Mouse (Mus musculus): Measurements from ENCODE around the gene Aamdc. TPM values are rescaled to one million over a fixed set of nuclear protein-coding genes. Genes with fewer than 3 reads are reported as not detected.
A peak's percentile ranks its signal among the peaks of the same experiment; 100 is the strongest.

Gene Aamdc
- total RNA-seq, 2 experiments from 2014 or later, result 60.7 to 61.9 TPM

DNA sequence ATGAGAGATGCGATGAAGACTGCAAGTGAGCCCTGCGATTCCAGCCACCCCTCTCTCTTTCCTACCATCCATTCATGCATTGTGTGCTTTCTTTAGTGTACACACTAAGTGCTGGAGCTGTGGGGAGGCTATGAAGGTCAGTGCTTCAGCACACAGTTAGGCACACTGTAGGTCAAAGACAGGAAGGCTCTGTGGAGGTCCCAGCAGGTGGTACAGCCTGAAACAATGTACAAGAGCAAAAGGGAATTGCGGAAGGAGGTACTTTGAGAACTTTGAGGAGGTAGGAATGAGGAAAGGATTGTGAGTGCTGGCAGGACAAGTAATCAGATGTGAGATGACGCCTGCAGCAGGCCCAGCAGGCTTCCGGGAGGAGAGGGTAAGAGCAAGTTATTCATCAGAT, 43.8 kb downstream of the Aamdc start:
- no peak for DNase-seq (ENCODE audit: low spot score)
- intact Hi-C loops (cut with DNase I), result no loop called here

DNA sequence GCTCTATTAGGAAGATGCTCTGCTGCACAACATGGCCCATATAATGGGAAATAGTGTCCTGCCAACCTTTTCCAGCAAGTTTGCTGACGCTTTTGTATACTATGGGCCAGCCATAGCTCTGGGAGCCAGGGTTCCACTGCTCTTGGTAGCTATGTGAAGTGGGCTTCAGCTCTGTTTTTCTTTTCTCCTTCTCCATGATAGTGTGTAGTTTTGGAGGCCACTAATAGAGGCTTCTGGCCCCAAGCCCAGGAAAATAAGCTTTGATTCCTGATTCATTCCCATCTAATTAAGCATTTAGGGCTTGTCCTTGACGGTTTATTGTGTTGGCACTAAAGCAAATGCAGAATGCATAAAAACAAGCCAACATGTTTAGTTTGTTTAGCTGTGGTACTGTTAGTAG, 59.4 kb downstream of the Aamdc start:
- DNase-seq (ENCODE audit: low spot score), result no peak
- intact Hi-C loops (cut with DNase I), result no loop called here

DNA sequence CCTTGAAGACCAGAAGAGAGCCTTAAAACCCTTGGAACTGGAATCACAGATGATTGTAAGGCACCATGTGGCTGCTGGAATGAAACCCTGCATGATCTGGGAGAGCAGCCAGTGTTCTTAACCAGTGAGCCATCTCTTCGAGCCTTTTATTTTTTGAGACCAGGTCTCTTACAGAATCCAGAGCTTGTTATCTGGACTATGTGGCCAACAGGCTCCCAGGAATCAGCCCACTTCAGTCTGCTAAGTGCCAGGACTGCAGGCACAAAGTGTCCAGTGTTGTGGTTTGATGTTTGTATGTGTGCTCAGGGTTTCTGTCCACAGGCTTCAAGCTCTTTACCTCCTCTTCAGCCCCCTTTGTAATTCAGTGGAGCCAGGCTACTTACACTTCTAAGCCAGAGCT, 64.5 kb downstream of the Aamdc start:
- DNase-seq (ENCODE audit: low spot score), result peak; percentile 6
- intact Hi-C loops (cut with DNase I), result loop anchor here (1.0 to 5.0 kb wide), 2 partner anchors 12 to 87 kb away; no protein-coding TSS in a partner anchor

DNA sequence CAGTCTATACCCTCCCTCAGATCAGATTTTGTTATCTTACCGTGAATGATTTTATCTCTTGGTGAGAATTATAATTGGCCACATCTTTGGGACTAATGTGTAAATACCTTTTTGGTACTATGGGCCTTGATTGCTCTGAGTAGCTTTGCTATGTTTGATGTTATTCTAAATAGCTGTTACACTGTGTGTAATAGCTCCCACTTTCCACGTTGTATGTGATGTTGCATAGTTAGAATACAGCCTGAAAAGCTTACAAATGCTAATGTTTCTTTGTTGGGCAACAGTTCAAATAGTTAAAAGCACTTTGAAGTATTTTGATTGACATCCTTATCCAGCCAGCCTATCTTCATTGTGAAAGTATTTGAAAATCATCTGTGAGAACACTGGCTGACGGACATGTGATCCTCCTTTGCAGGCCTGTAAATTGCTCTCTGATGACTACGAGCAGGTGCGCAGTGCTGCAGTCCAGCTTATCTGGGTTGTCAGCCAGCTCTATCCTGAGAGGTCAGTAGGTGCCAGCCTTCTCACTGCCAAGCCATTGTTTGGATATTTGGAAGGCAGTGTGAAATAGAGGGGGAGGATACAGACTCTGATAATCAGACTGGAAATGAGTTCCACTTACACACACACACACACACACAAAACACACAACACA, 78.6 kb downstream of the Aamdc start:
- no peak for DNase-seq (ENCODE audit: low spot score)
- intact Hi-C loops (cut with DNase I), result no loop called here

Other genes with a start within 250 kb of the Aamdc start
- gene Usp35, start 247.5 kb downstream of the Aamdc start, total RNA-seq (2021), result under 1 TPM; 0.61 to 0.65 TPM
- gene Kctd21, start 247.2 kb downstream of the Aamdc start, total RNA-seq (2021), result 1 to 10 TPM; 3.6 to 4.0 TPM
- 1 to 10 TPM; 4.8 to 5.4 TPM for gene Alg8, start 207.9 kb downstream of the Aamdc start, total RNA-seq (2021)
- gene Ndufc2, start 179.5 kb downstream of the Aamdc start, total RNA-seq (2021), result 100 to 1,000 TPM; 521 to 565 TPM
- 10 to 100 TPM; 32.7 to 44.2 TPM for gene Thrsp, start 161.8 kb downstream of the Aamdc start, total RNA-seq (2021)
- under 1 TPM; 0.11 to 0.13 TPM for gene Kctd14, start 128.2 kb downstream of the Aamdc start, total RNA-seq (2021)
- 10 to 100 TPM; 41.5 to 44.9 TPM for gene Ints4, start 98.5 kb downstream of the Aamdc start, total RNA-seq (2021)
- gene Rsf1, start 392 bp upstream of the Aamdc start, total RNA-seq (2021), result 10 to 100 TPM; 15.0 to 17.4 TPM
- 10 to 100 TPM; 29.5 to 31.5 TPM for gene Clns1a, start 117.1 kb upstream of the Aamdc start, total RNA-seq (2021)
- gene Aqp11, start 158.8 kb upstream of the Aamdc start, total RNA-seq (2021), result 1 to 10 TPM; 1.6 to 1.9 TPM
- 1 to 10 TPM; 1.2 to 1.3 TPM for gene Pak1, start 209.0 kb upstream of the Aamdc start, total RNA-seq (2021)

Data from heart, postnatal 25 days (tissue).